Mouse (Mus musculus) intestine, postnatal 0 days (tissue): ENCODE measurements around the gene A4galt. TPM values are rescaled to one million over a fixed set of nuclear protein-coding genes. Genes with fewer than 3 reads are reported as not detected.

Source experiments
- ATAC-seq: fragments of 200-750 bp; cut with Nextera tagmentation; 2 replicates; pipeline ENCODE4 v1.8.0; 2017; ENCODE audit warnings: mild to moderate bottlenecking, moderate TSS enrichment, moderate library complexity
- H3K27ac ChIP-seq: fragments of 300-500 bp; sonication (generic); 2 replicates; pipeline ENCODE4 v1.5.1; 2014; ENCODE audit warnings: mild to moderate bottlenecking, low read depth, low read length, moderate library complexity
- H3K27me3 ChIP-seq: fragments of 300-500 bp; sonication (generic); replicated peaks from 2 replicates; pipeline ENCODE4 v1.6.1; 2014; ENCODE audit warnings: low read length, mixed read lengths; ENCODE audit not compliant: control insufficient read depth, insufficient read depth
- H3K36me3 ChIP-seq: fragments of 300-500 bp; sonication (generic); 2 replicates; pipeline ENCODE4 v1.6.1; 2014; ENCODE audit warnings: mild to moderate bottlenecking, moderate library complexity; ENCODE audit not compliant: control insufficient read depth, insufficient read depth
- H3K4me1 ChIP-seq: fragments of 300-500 bp; sonication (generic); replicated peaks from 2 replicates; pipeline ENCODE4 v1.6.1; 2014; ENCODE audit warnings: antibody characterized with exemption, low read length, mixed read lengths; ENCODE audit not compliant: control insufficient read depth, insufficient read depth
- H3K4me2 ChIP-seq: fragments of 300-500 bp; sonication (generic); replicated peaks from 2 replicates; pipeline ENCODE4 v1.6.1; 2014; ENCODE audit warnings: low read depth, mild to moderate bottlenecking, moderate library complexity
- H3K4me3 ChIP-seq: fragments of 300-500 bp; sonication (generic); 2 replicates; pipeline ENCODE4 v1.5.1; 2014; ENCODE audit warnings: low read depth, low read length
- H3K9ac ChIP-seq: fragments of 300-500 bp; sonication (generic); 2 replicates; pipeline ENCODE4 v1.6.1; 2014; ENCODE audit warnings: mild to moderate bottlenecking, low read depth, low read length
- H3K9me3 ChIP-seq: fragments of 300-500 bp; sonication (generic); 2 replicates; pipeline ENCODE4 v1.6.1; 2016; ENCODE audit warnings: mixed run types; ENCODE audit not compliant: control insufficient read depth
- CTCF ChIP-seq: sonication (generic); IDR thresholded peaks from 2 replicates; pipeline ENCODE4 v1.5.1; 2016; ENCODE audit warnings: low read depth, mild to moderate bottlenecking, control low read depth, antibody characterized with exemption, moderate library complexity
- WGBS: fragments of 180-500 bp; shearing (Covaris S2); extraction: QIAGEN DNeasy Blood & Tissue Kit; methylation state at CpG from one replicate; pipeline ENCODE4 v1.1.7; 2014; 5-methylcytosine and 5-hydroxymethylcytosine counted together
- polyA plus RNA-seq: library from polyadenylated mRNA; unstranded; fragments of >200 nt; fragmentation: Nextera tagmentation; extraction: Ambion mirVana; gene quantifications from 2 replicates; pipeline ENCODE4 v1.2.1, GENCODE M21; 2015

A4galt gene
- polyA plus RNA-seq, 1 experiment from 2014 or later = 8.6 TPM

DNA sequence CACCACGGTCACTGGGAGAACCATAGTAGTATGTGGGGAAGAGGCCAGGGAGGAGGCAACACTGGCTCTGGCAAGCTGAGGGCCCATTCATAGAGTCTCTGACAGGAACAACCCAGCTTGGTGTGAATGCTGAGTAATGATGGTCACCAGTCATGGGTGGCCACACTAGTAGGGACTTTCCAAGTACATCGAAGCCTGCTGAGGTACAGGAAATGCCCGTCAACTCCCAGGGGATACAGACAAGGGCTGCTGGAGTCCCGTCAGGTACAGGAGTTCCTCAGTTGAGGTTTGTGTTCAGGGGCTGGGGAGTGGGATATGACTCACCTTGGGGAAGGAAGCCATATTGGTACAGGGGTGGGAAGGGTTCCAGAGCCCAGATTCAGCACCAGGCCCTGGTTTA is 44.5 kb upstream of the A4galt start:
- 88% methylated on average over 4 of the region's 4 CpGs for WGBS
- Histone ChIP-seq H3K4me3 (no peak overlapping the region), H3K36me3 (peaks cover 25% of the 10 kb centered on the region; the same call in 1 of the 2 replicates), H3K4me1 (no peaks in the 10 kb centered on the region), H3K9ac (no peak overlapping the region), H3K9me3 (no peaks in the 10 kb centered on the region), H3K4me2 (no peak overlapping the region), H3K27me3 (no peaks in the 10 kb centered on the region), H3K27ac (no peak overlapping the region)
- no peak for TF ChIP-seq CTCF
- ATAC-seq = no peak

DNA sequence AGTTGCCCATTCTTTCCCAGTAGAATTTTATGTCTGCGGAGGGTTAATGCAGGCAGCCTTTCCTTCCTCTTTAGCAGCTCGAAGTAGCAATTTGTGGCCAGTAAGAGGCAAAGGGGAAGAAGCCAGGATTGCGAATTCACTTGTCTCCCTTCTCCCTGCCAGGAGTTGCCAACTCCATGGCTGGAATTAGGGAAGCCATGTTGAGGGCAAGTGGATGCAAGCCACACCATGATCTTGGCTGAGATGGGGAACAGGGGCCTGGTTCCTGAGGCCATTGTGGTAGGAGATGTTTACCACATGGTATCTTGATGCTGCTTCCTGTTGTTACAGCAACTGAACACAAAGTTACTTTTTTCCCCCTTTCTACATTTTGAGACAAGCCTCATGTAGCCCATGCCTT is 43.4 kb upstream of the A4galt start:
- TF ChIP-seq CTCF = no peak
- Histone ChIP-seq H3K27me3 (no peaks in the 10 kb centered on the region), H3K36me3 (peaks cover 14% of the 10 kb centered on the region; the same call in 1 of the 2 replicates), H3K9me3 (no peaks in the 10 kb centered on the region), H3K4me3 (no peak overlapping the region), H3K4me1 (no peaks in the 10 kb centered on the region), H3K9ac (no peak overlapping the region), H3K27ac (no peak overlapping the region), H3K4me2 (no peak overlapping the region)
- no peak for ATAC-seq
- 68% methylated on average over 3 of the region's 3 CpGs for WGBS

GRCm38 (mm10) chr15:83293706-83294645 is 42.4 kb upstream of the A4galt start:
- 71% methylated on average over 8 of the region's 8 CpGs for WGBS
- Histone ChIP-seq H3K9me3 (no peaks in the 10 kb centered on the region), H3K4me3 (no peak overlapping the region), H3K4me2 (no peak overlapping the region), H3K9ac (no peak overlapping the region), H3K27me3 (no peaks in the 10 kb centered on the region), H3K27ac (0 out of 2 replicates have a peak overlapping the region, but pooled peaks have one; percentile 28), H3K36me3 (peaks cover 7% of the 10 kb centered on the region; the same call in 1 of the 2 replicates), H3K4me1 (no peaks in the 10 kb centered on the region)
- no peak for ATAC-seq
- TF ChIP-seq CTCF = no peak

GRCm38 (mm10) chr15:83293144-83293543 is 41.6 kb upstream of the A4galt start:
- no peak overlapping the region for H3K4me2 ChIP-seq
- H3K27ac ChIP-seq = peak overlapping the region; percentile 70
- 58% methylated on average over 6 of the region's 6 CpGs for WGBS
- H3K4me1 ChIP-seq = no peaks in the 10 kb centered on the region
- no peak for ATAC-seq
- no peak for TF ChIP-seq CTCF
- H3K27me3 ChIP-seq = no peaks in the 10 kb centered on the region
- no peak overlapping the region for H3K9ac ChIP-seq
- no peaks in the 10 kb centered on the region for H3K9me3 ChIP-seq
- peaks cover 6% of the 10 kb centered on the region; the same call in 1 of the 2 replicates for H3K36me3 ChIP-seq
- no peak overlapping the region for H3K4me3 ChIP-seq

- H3K36me3 ChIP-seq = no peaks in the 10 kb centered on the region
- WGBS = 71% methylated on average over 13 of the region's 13 CpGs
- H3K27ac ChIP-seq = peak overlapping the region; percentile 70
- ATAC-seq = no peak
- H3K4me1 ChIP-seq = no peaks in the 10 kb centered on the region
- no peaks in the 10 kb centered on the region for H3K9me3 ChIP-seq
- no peaks in the 10 kb centered on the region for H3K27me3 ChIP-seq
- no peak overlapping the region for H3K4me3 ChIP-seq
- H3K4me2 ChIP-seq = no peak overlapping the region
- no peak for TF ChIP-seq CTCF
- H3K9ac ChIP-seq = no peak overlapping the region
These were observed 40.9 kb upstream of the A4galt start for GRCm38 (mm10) chr15:83292261-83293056.

DNA sequence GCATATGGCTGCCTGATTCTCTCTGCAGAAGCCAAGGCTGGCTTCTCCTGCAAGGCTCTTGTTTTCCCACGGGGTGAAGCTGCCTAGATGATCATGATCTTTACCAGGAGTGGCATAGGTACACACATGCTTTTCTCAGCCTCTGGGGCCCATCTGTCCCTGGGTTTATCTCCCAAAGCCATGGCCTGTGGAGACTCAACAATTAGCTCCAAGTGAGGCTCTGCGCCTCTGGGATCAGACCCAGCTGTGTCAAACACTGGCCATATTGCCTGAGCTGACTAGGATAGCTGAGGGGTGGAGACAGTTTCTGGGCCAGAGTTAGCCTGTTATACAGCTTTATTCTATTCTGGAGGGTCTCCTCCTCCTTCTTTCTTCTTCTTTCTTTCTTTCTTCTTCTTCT is 39.3 kb upstream of the A4galt start:
- no peaks in the 10 kb centered on the region for H3K36me3 ChIP-seq
- no peak overlapping the region for H3K27ac ChIP-seq
- no peak overlapping the region for H3K9ac ChIP-seq
- H3K9me3 ChIP-seq = no peaks in the 10 kb centered on the region
- no peak for TF ChIP-seq CTCF
- H3K4me1 ChIP-seq = no peaks in the 10 kb centered on the region
- H3K4me2 ChIP-seq = no peak overlapping the region
- no peaks in the 10 kb centered on the region for H3K27me3 ChIP-seq
- no peak for ATAC-seq
- WGBS = 69% methylated on average over 2 of the region's 2 CpGs
- no peak overlapping the region for H3K4me3 ChIP-seq
